Mouse (Mus musculus) bone marrow macrophage, adult 2 months (primary cell): ENCODE measurements around the gene Atl3. TPM values are rescaled to one million over a fixed set of nuclear protein-coding genes. Genes with fewer than 3 reads are reported as not detected.

Experiments used
- H3K27ac ChIP-seq: 2 replicates; pipeline ENCODE4 v1.5.1; 2012; ENCODE audit warnings: low read depth, low read length; ENCODE audit not compliant: insufficient read depth
- H3K4me1 ChIP-seq: 2 replicates; pipeline ENCODE4 v1.6.1; 2012; ENCODE audit warnings: low read length; ENCODE audit not compliant: control insufficient read depth, insufficient read depth
- H3K4me3 ChIP-seq: 2 replicates; pipeline ENCODE4 v1.5.1; 2012; ENCODE audit warnings: mild to moderate bottlenecking, low read length, moderate library complexity; ENCODE audit not compliant: insufficient read depth
- CTCF ChIP-seq: IDR thresholded peaks from 2 replicates; pipeline ENCODE4 v1.5.1; 2012; ENCODE audit warnings: low read depth, mild to moderate bottlenecking, low read length, moderate library complexity
- POLR2A ChIP-seq: IDR thresholded peaks from 2 replicates; pipeline ENCODE4 v1.6.1; 2012; ENCODE audit warnings: mild to moderate bottlenecking, low read depth, low read length, borderline replicate concordance
- polyA plus RNA-seq: library from polyadenylated mRNA; stranded (reverse); fragments of >200 nt; gene quantifications from 2 replicates; pipeline ENCODE4 v1.2.4, GENCODE M21; 2012; ENCODE audit not compliant: missing spikeins, insufficient read depth, insufficient read length

Gene Atl3
- polyA plus RNA-seq, 1 experiment = 62.2 TPM

DNA sequence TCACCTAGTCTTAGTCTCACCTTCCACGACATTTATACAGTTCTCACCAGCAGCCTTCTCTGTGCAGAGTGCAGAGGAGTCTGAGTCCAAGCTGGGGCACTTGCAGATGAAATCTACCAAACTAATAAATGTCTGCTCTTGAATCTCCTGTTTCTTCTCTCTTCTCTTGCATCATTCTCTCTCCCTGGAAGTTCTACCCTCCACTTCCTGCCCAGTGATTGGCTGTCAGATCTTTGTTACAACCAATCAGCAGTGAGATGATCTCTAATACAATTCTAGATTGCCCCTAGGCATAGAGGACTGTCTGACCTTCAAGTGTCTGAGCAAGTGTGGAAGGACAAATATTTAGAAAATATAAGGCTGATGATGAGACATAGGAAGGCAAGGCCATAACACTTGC is 82.3 kb downstream of the Atl3 start:
- peaks cover 8% of the 10 kb centered on the region for H3K4me1 ChIP-seq
- TF ChIP-seq CTCF (no peak), POLR2A (no peak)
- H3K4me3 ChIP-seq = no peak overlapping the region

DNA sequence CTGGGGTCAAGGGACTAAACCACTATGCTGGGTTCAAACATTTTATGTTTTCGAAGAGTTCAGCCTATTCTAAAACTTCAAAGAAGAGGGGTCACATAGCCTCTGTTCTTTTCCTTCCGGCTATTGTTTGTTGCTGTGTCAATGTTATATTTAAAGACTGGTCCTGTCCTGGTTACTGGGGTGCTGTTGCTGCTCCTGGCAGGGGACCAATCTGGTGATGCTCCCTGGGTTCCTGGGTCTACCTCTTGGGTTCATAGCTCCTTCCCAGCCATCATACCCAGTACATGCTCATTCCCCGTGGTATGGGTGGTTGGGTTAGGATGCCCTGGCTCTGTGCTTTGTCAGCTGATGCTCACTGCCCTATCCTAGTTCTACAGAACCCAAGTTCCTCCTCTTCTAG is 83.9 kb downstream of the Atl3 start:
- Histone ChIP-seq H3K4me3 (no peak overlapping the region), H3K27ac (no peak overlapping the region), H3K4me1 (peaks cover 9% of the 10 kb centered on the region)
- TF ChIP-seq CTCF = no peak

More for the DNA sequence above, 82.3 kb downstream of the Atl3 start:
- H3K27ac ChIP-seq = no peak overlapping the region

DNA sequence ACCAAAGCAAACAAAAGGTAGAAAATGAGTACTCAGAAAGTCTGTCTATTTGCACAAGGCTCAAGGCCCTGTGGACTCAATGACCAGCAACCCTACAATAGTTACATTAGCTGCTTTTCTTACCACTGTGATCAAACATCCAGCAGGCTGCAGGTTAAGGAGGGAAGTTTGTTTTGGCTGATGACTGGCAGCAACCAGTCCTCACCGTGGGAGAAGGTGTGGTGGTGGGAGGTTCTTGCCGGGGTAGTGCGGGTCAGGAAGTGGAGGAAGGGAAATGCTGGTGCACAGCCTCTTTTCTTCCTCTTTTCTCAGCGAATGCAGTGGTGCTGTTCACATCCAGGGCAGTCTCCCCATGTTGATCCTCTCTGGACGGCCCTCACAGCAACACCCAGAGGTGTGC is 87.2 kb downstream of the Atl3 start:
- H3K4me1 ChIP-seq = peaks cover 15% of the 10 kb centered on the region
- H3K4me3 ChIP-seq = no peak overlapping the region
- TF ChIP-seq CTCF (no peak), POLR2A (no peak)
- H3K27ac ChIP-seq = no peak overlapping the region

DNA sequence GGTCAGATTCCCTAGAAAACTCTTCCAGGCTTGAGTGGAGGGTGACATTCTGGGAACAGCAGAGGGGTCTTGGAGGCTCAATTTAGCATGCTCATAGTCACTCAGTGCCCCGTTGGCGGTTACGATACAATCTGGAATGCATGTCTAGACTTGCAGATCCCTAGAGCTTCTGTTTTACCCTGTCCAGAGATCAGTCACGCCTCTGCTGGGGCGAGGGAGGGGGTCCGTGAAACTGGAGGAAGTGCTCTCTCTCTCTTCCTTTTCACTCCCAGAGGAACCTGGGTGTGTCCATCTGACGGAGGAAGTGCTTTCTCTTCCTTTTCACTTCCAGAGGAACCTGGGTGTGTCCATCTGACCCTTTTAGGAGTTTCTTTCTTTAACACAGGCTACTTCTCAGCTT is 89.3 kb downstream of the Atl3 start:
- Histone ChIP-seq H3K4me1 (peaks cover 15% of the 10 kb centered on the region), H3K4me3 (no peak overlapping the region), H3K27ac (no peak overlapping the region)
- TF ChIP-seq POLR2A = no peak
- TF ChIP-seq CTCF = no peak

DNA sequence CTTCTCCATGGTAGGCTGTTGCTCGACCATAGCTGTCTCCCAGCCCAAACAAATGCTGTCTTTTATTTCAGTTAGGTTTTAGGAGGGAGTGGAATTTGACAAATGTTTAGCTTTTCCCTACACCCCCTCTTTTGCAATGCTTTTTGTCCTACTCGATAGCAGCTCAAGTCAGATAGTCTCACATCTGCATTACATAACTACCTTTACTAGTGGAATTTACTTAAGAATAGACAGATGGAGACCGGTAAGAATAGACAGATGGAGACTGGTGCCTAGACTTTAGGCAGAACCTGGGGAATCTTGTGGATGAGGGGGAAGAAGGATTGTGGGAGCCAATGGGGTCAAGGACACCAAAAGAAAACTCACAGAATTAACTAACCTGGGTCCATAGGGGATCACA is 89.8 kb downstream of the Atl3 start:
- Histone ChIP-seq H3K4me1 (peaks cover 15% of the 10 kb centered on the region), H3K4me3 (no peak overlapping the region), H3K27ac (no peak overlapping the region)
- TF ChIP-seq POLR2A (no peak), CTCF (no peak)

DNA sequence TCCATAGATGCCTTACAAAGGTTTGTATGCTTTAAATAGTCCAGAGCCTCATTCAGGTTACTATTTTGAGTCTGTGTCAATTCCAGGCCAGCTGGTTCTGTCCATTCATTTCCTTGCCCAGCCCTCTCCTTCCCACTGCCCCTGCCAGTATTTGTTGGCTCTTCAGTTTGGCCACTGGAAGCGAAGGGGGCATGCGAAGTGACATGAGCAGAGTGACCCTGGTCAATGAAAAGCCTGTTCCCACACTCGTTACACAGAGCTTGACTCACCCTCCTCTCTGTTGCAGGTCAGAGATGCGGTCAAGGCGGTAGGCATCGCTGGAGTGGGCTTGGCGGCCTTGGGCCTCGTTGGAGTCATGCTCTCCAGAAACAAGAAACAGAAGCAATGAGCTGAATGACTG is 91.4 kb downstream of the Atl3 start:
- Histone ChIP-seq H3K4me3 (no peak overlapping the region), H3K27ac (no peak overlapping the region), H3K4me1 (peaks cover 15% of the 10 kb centered on the region)
- TF ChIP-seq POLR2A = no peak
- TF ChIP-seq CTCF = no peak

DNA sequence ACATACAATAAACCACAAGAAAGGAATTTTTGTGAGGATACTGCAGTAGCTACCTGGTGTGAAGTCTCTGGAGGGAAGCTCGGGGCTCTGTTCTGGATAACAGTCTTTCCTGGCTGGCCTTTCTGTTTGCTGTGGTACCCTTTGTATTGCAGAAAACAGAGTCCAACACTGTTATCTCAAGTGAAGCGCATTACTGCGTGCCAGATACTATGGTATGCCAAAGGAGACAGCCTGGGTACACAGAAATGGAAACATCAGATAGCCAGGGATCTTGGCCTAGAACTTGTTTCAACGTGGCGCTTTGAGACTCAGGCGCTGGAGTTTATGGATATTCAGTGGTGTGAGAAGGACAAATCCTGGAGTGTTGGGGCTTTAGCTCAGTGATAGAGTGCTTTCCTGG is 91.9 kb downstream of the Atl3 start:
- H3K27ac ChIP-seq = no peak overlapping the region
- no peak overlapping the region for H3K4me3 ChIP-seq
- peaks cover 10% of the 10 kb centered on the region for H3K4me1 ChIP-seq
- TF ChIP-seq POLR2A (no peak), CTCF (no peak)

Other genes with a start within 250 kb of the Atl3 start
- gene Rcor2, start 226.7 kb upstream of the Atl3 start, polyA plus RNA-seq = 0.53 and 1.5 TPM in 2 replicates
- 57.8 and 69.2 TPM in 2 replicates for gene Mark2, start 152.2 kb upstream of the Atl3 start, polyA plus RNA-seq
- 19.0 and 19.7 TPM in 2 replicates for gene Spindoc, start 111.0 kb upstream of the Atl3 start, polyA plus RNA-seq
- 1.6 and 1.7 TPM in 2 replicates for gene 2700081O15Rik, start 76.4 kb upstream of the Atl3 start, polyA plus RNA-seq
- 264 and 281 TPM in 2 replicates for gene Rtn3, start 10.8 kb upstream of the Atl3 start, polyA plus RNA-seq
- 5.4 and 5.7 TPM in 2 replicates for gene Pla2g16, start 63.4 kb downstream of the Atl3 start, polyA plus RNA-seq
- not detected in 2 replicates for gene Lgals12, start 113.2 kb downstream of the Atl3 start, polyA plus RNA-seq
- gene Hrasls5, start 118.5 kb downstream of the Atl3 start, polyA plus RNA-seq = not detected in 2 replicates
- not detected in 2 replicates for gene Slc22a19, start 217.3 kb downstream of the Atl3 start, polyA plus RNA-seq